Comparison of ENCODE assay signal across 11 mouse cellular contexts in the genomic region with DNA sequence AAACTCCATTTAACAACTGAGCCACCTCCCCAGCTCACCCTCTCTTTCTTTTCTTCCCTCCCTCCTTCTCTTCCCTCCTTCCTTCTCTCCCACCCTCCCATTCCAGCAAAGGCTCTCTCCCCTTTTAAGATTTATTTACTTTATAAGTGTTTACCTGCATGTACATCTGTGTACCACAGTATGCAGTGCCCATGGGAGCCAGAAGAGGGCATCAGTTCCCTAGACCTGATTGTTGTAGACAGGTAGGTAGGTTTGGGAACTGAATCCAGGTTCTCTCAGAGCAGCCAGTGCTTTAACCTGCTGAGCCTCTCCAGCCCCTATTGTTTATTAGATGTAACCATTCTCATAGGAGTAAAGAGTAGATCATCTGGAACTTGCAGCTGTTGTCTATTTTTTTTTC. TPM values are rescaled to one million over a fixed set of nuclear protein-coding genes. Genes with fewer than 3 reads are reported as not detected.
DNase-seq lines count a peak whose midpoint lies in the region; ATAC-seq lines count a peak whose summit lies in the region.
"Had no signal": no experiment of that assay in that cellular context is flagged by ENCODE, and none has a peak within 500 bp of the region (broad histone marks: within the 10 kb centered on the region; RNA-seq: fewer than 3 reads in every experiment).

No protein-coding gene starts in this region.

- H3K9ac ChIP-seq in forebrain, embryonic 14.5 days (ENCODE audit: low read length): no peak overlapping the region
- no peak overlapping the region for H3K9ac ChIP-seq in forebrain, embryonic 11.5 days (ENCODE audit: low read length)
- H3K9ac ChIP-seq in limb, embryonic 11.5 days (ENCODE audit: low read length): no peak overlapping the region
- H3K9ac ChIP-seq in midbrain, embryonic 11.5 days (ENCODE audit: low read length): no peak overlapping the region
- H3K9ac ChIP-seq: stomach, embryonic 15.5 days had no signal

- H3K4me3 ChIP-seq in forebrain, embryonic 14.5 days (ENCODE audit: low read depth, low read length): no peak overlapping the region
- H3K4me3 ChIP-seq in forebrain, embryonic 11.5 days (ENCODE audit: low read depth, low read length): no peak overlapping the region
- H3K4me3 ChIP-seq in limb, embryonic 11.5 days (ENCODE audit: low read depth, low read length): no peak overlapping the region
- no peak overlapping the region for H3K4me3 ChIP-seq in limb, embryonic 10.5 days
- H3K4me3 ChIP-seq in midbrain, embryonic 11.5 days (ENCODE audit: low read depth, low read length): no peak overlapping the region
- H3K4me3 ChIP-seq: heart, embryonic 10.5 days; stomach, embryonic 15.5 days had no signal

- no peak for ATAC-seq in forebrain, embryonic 14.5 days
- ATAC-seq in forebrain, embryonic 11.5 days (replicated peaks; ENCODE audit: low FRiP score): no peak
- ATAC-seq in limb, embryonic 11.5 days (ENCODE audit: insufficient number of reproducible peaks, low FRiP score, low TSS enrichment, low read depth): no peak
- ATAC-seq in midbrain, embryonic 11.5 days (ENCODE audit: low FRiP score): no peak

- H3K9me3 ChIP-seq in forebrain, embryonic 14.5 days (replicated peaks; ENCODE audit: control insufficient read depth, low read length): no peaks in the 10 kb centered on the region
- H3K9me3 ChIP-seq in forebrain, embryonic 11.5 days (ENCODE audit: control insufficient read depth, low read length): no peaks in the 10 kb centered on the region
- H3K9me3 ChIP-seq in limb, embryonic 11.5 days (ENCODE audit: control insufficient read depth, low read length): no peaks in the 10 kb centered on the region
- no peaks in the 10 kb centered on the region for H3K9me3 ChIP-seq in limb, embryonic 10.5 days (replicated peaks)
- no peaks in the 10 kb centered on the region for H3K9me3 ChIP-seq in midbrain, embryonic 11.5 days (ENCODE audit: control insufficient read depth, low read length)
- H3K9me3 ChIP-seq: G1E; heart, embryonic 10.5 days; stomach, embryonic 15.5 days had no signal

- DNase-seq in forebrain, embryonic 14.5 days (ENCODE audit: low spot score): no peak
- DNase-seq in forebrain, embryonic 11.5 days (ENCODE audit: low spot score): no peak
- DNase-seq in limb, embryonic 11.5 days (ENCODE audit: low spot score): peak; percentile 25
- DNase-seq in limb, embryonic 10.5 days (ENCODE audit: low spot score): no peak
- DNase-seq in ES-CJ7 (ENCODE audit: low read depth, low spot score): peak; percentile 58
- DNase-seq in lung, postnatal 36 days: peak; percentile 52
- DNase-seq in midbrain, embryonic 11.5 days (ENCODE audit: low spot score, missing footprints): no peak
- DNase-seq in frontal cortex, postnatal 25 days (ENCODE audit: low spot score in 2 of 2): no peak

- peaks cover 15% of the 10 kb centered on the region for H3K4me1 ChIP-seq in forebrain, embryonic 14.5 days (ENCODE audit: control insufficient read depth, insufficient read depth, low read length)
- no peaks in the 10 kb centered on the region for H3K4me1 ChIP-seq in forebrain, embryonic 11.5 days (replicated peaks; ENCODE audit: control insufficient read depth, insufficient read depth, low read length)
- H3K4me1 ChIP-seq in limb, embryonic 11.5 days (ENCODE audit: control insufficient read depth, insufficient read depth, low read length): no peaks in the 10 kb centered on the region
- peaks cover 5% of the 10 kb centered on the region for H3K4me1 ChIP-seq in limb, embryonic 10.5 days
- no peaks in the 10 kb centered on the region for H3K4me1 ChIP-seq in midbrain, embryonic 11.5 days (ENCODE audit: control insufficient read depth, insufficient read depth, low read length)
- H3K4me1 ChIP-seq: stomach, embryonic 15.5 days had no signal

- H3K36me3 ChIP-seq in forebrain, embryonic 14.5 days (ENCODE audit: control insufficient read depth, insufficient read depth, low read length): no peaks in the 10 kb centered on the region
- no peaks in the 10 kb centered on the region for H3K36me3 ChIP-seq in forebrain, embryonic 11.5 days (ENCODE audit: control insufficient read depth, insufficient read depth, low read length)
- H3K36me3 ChIP-seq in limb, embryonic 11.5 days (ENCODE audit: control insufficient read depth, insufficient read depth, low read length): no peaks in the 10 kb centered on the region
- no peaks in the 10 kb centered on the region for H3K36me3 ChIP-seq in limb, embryonic 10.5 days
- no peaks in the 10 kb centered on the region for H3K36me3 ChIP-seq in midbrain, embryonic 11.5 days (ENCODE audit: control insufficient read depth, insufficient read depth, low read length)
- H3K36me3 ChIP-seq: heart, embryonic 10.5 days; stomach, embryonic 15.5 days had no signal

- no peak overlapping the region for H3K4me2 ChIP-seq in forebrain, embryonic 14.5 days (ENCODE audit: low read length)
- H3K4me2 ChIP-seq in forebrain, embryonic 11.5 days (ENCODE audit: low read depth, low read length, severe bottlenecking): no peak overlapping the region
- H3K4me2 ChIP-seq in limb, embryonic 11.5 days (ENCODE audit: low read depth, severe bottlenecking): no peak overlapping the region
- no peak overlapping the region for H3K4me2 ChIP-seq in midbrain, embryonic 11.5 days
- H3K4me2 ChIP-seq: stomach, embryonic 15.5 days had no signal

- H3K27ac ChIP-seq in forebrain, embryonic 14.5 days (ENCODE audit: low read depth, low read length): peak overlapping the region; percentile 55; the same call in 1 of the 2 replicates
- no peak overlapping the region for H3K27ac ChIP-seq in forebrain, embryonic 11.5 days (ENCODE audit: low read depth, low read length)
- no peak overlapping the region for H3K27ac ChIP-seq in limb, embryonic 11.5 days (replicated peaks; ENCODE audit: low read depth, low read length)
- no peak overlapping the region for H3K27ac ChIP-seq in limb, embryonic 10.5 days
- H3K27ac ChIP-seq in midbrain, embryonic 11.5 days (ENCODE audit: low read depth, low read length): no peak overlapping the region
- H3K27ac ChIP-seq: heart, embryonic 10.5 days; stomach, embryonic 15.5 days had no signal

- no peaks in the 10 kb centered on the region for H3K27me3 ChIP-seq in forebrain, embryonic 14.5 days (replicated peaks; ENCODE audit: control insufficient read depth, insufficient read depth, low read length)
- H3K27me3 ChIP-seq in forebrain, embryonic 11.5 days (ENCODE audit: control insufficient read depth, insufficient read depth, low read length): no peaks in the 10 kb centered on the region
- H3K27me3 ChIP-seq in limb, embryonic 11.5 days (ENCODE audit: control insufficient read depth, insufficient read depth, low read length): no peaks in the 10 kb centered on the region
- no peaks in the 10 kb centered on the region for H3K27me3 ChIP-seq in limb, embryonic 10.5 days (ENCODE audit: low read depth, poor library complexity, severe bottlenecking)
- no peaks in the 10 kb centered on the region for H3K27me3 ChIP-seq in midbrain, embryonic 11.5 days (ENCODE audit: control insufficient read depth, insufficient read depth, low read length)
- H3K27me3 ChIP-seq: stomach, embryonic 15.5 days had no signal

RNA-seq across cellular contexts. Expression of gene D430042O09Rik, which starts 14.4 kb away (rescaled TPM):
- 5.3 and 7.3 TPM in 2 replicates for polyA plus RNA-seq in forebrain, embryonic 14.5 days (2014; fragmentation: Nextera tagmentation; extraction: Ambion mirVana)
- polyA plus RNA-seq in forebrain, embryonic 11.5 days (2014; fragmentation: Nextera tagmentation; extraction: Ambion mirVana): 11.2 and 12.1 TPM in 2 replicates
- 11.3 and 11.5 TPM in 2 replicates for polyA plus RNA-seq in limb, embryonic 11.5 days (2014; fragmentation: Nextera tagmentation; extraction: Ambion mirVana)
- 9.0 and 9.7 TPM in 2 replicates for polyA plus RNA-seq in limb, embryonic 10.5 days (2016; fragmentation: Nextera tagmentation; extraction: Ambion mirVana)
- 7.5 and 7.9 TPM in 2 replicates for polyA plus RNA-seq in midbrain, embryonic 11.5 days (2014; fragmentation: Nextera tagmentation; extraction: Ambion mirVana)

RNA-seq across cellular contexts. Expression of gene Gtf3c1, which starts 14.5 kb away (rescaled TPM):
- polyA plus RNA-seq in forebrain, embryonic 14.5 days (2014; fragmentation: Nextera tagmentation; extraction: Ambion mirVana): 33.5 and 41.0 TPM in 2 replicates
- 47.2 and 49.4 TPM in 2 replicates for polyA plus RNA-seq in forebrain, embryonic 11.5 days (2014; fragmentation: Nextera tagmentation; extraction: Ambion mirVana)
- 34.1 and 38.2 TPM in 2 replicates for polyA plus RNA-seq in limb, embryonic 11.5 days (2014; fragmentation: Nextera tagmentation; extraction: Ambion mirVana)
- 44.4 and 50.6 TPM in 2 replicates for polyA plus RNA-seq in limb, embryonic 10.5 days (2016; fragmentation: Nextera tagmentation; extraction: Ambion mirVana)
- polyA plus RNA-seq in midbrain, embryonic 11.5 days (2014; fragmentation: Nextera tagmentation; extraction: Ambion mirVana): 29.6 and 32.0 TPM in 2 replicates

Comparison
In these comparisons a context has a peak if more than half of its experiments do, and no peak if none do; other contexts are left out.
1. DNase-seq: peak in limb, embryonic 11.5 days (single experiment), ES-CJ7 (single experiment) and lung, postnatal 36 days (single experiment); none in forebrain, embryonic 14.5 days (single experiment), forebrain, embryonic 11.5 days (single experiment), limb, embryonic 10.5 days (single experiment), midbrain, embryonic 11.5 days (single experiment) and frontal cortex, postnatal 25 days (0 of 2).